Mouse (Mus musculus): ENCODE data around the gene Runx2. TPM values are rescaled to one million over a fixed set of nuclear protein-coding genes. Genes with fewer than 3 reads are reported as not detected.

Runx2 gene
- polyA plus RNA-seq, 1 experiment: 1.7 TPM

- Histone ChIP-seq H3K27me3 (replicated peaks; ENCODE audit: control insufficient read depth, insufficient read depth, low read length) (no peaks in the 10 kb centered on the region), H3K4me3 (ENCODE audit: insufficient read depth, low read depth, low read length) (no peak overlapping the region), H3K4me1 (ENCODE audit: control insufficient read depth, insufficient read depth, low read length) (no peaks in the 10 kb centered on the region), H3K27ac (ENCODE audit: insufficient read depth, low read depth, low read length) (no peak overlapping the region), H3K36me3 (ENCODE audit: control insufficient read depth, insufficient read depth, low read length) (no peaks in the 10 kb centered on the region)
- no peak for DNase-seq
- TF ChIP-seq CTCF (conservative IDR thresholded peaks at IDR 0.05; ENCODE audit: insufficient read depth, insufficient read length, low read depth, low read length): no peak
- TF ChIP-seq POLR2A (IDR thresholded peaks at IDR 0.05; ENCODE audit: low read depth, low read length): no peak
- 88% methylated on average over 6 of the region's 6 CpGs for WGBS
These were observed 187.3 kb downstream of the Runx2 start for GRCm38 (mm10) chr17:44627317-44627716.

- 52% methylated on average over 2 of the region's 2 CpGs for WGBS
- H3K4me1 ChIP-seq (ENCODE audit: control insufficient read depth, insufficient read depth, low read length): no peaks in the 10 kb centered on the region
- no peaks in the 10 kb centered on the region for H3K27me3 ChIP-seq (replicated peaks; ENCODE audit: control insufficient read depth, insufficient read depth, low read length)
- no peak overlapping the region for H3K4me3 ChIP-seq (ENCODE audit: insufficient read depth, low read depth, low read length)
- H3K36me3 ChIP-seq (ENCODE audit: control insufficient read depth, insufficient read depth, low read length): no peaks in the 10 kb centered on the region
- no peak for TF ChIP-seq POLR2A (IDR thresholded peaks at IDR 0.05; ENCODE audit: low read depth, low read length)
- no peak for TF ChIP-seq CTCF (conservative IDR thresholded peaks at IDR 0.05; ENCODE audit: insufficient read depth, insufficient read length, low read depth, low read length)
- no peak overlapping the region for H3K27ac ChIP-seq (ENCODE audit: insufficient read depth, low read depth, low read length)
- DNase-seq: no peak
These were observed 190.9 kb downstream of the Runx2 start for GRCm38 (mm10) chr17:44623707-44624106.

GRCm38 (mm10) chr17:44623271-44623670 is 191.3 kb downstream of the Runx2 start:
- H3K4me3 ChIP-seq (ENCODE audit: insufficient read depth, low read depth, low read length): no peak overlapping the region
- 72% methylated on average over 8 of the region's 8 CpGs for WGBS

GRCm38 (mm10) chr17:44620456-44620855 is 194.1 kb downstream of the Runx2 start:
- Histone ChIP-seq H3K27ac (ENCODE audit: insufficient read depth, low read depth, low read length) (no peak overlapping the region), H3K4me1 (ENCODE audit: control insufficient read depth, insufficient read depth, low read length) (no peaks in the 10 kb centered on the region), H3K36me3 (ENCODE audit: control insufficient read depth, insufficient read depth, low read length) (no peaks in the 10 kb centered on the region), H3K4me3 (ENCODE audit: insufficient read depth, low read depth, low read length) (no peak overlapping the region), H3K27me3 (replicated peaks; ENCODE audit: control insufficient read depth, insufficient read depth, low read length) (no peaks in the 10 kb centered on the region)
- TF ChIP-seq CTCF (conservative IDR thresholded peaks at IDR 0.05; ENCODE audit: insufficient read depth, insufficient read length, low read depth, low read length): no peak
- no peak for TF ChIP-seq POLR2A (IDR thresholded peaks at IDR 0.05; ENCODE audit: low read depth, low read length)
- no peak for DNase-seq
- WGBS: 89% methylated on average over 2 of the region's 2 CpGs

More at GRCm38 (mm10) chr17:44623271-44623670, 191.3 kb downstream of the Runx2 start:
- Histone ChIP-seq H3K27me3 (replicated peaks; ENCODE audit: control insufficient read depth, insufficient read depth, low read length) (no peaks in the 10 kb centered on the region), H3K36me3 (ENCODE audit: control insufficient read depth, insufficient read depth, low read length) (no peaks in the 10 kb centered on the region), H3K4me1 (ENCODE audit: control insufficient read depth, insufficient read depth, low read length) (no peaks in the 10 kb centered on the region), H3K27ac (ENCODE audit: insufficient read depth, low read depth, low read length) (no peak overlapping the region)
- no peak for TF ChIP-seq CTCF (conservative IDR thresholded peaks at IDR 0.05; ENCODE audit: insufficient read depth, insufficient read length, low read depth, low read length)
- no peak for TF ChIP-seq POLR2A (IDR thresholded peaks at IDR 0.05; ENCODE audit: low read depth, low read length)
- DNase-seq: no peak

GRCm38 (mm10) chr17:44618691-44619090 is 195.9 kb downstream of the Runx2 start:
- WGBS: 13% methylated on average over 11 of the region's 11 CpGs
- H3K36me3 ChIP-seq (ENCODE audit: control insufficient read depth, insufficient read depth, low read length): no peaks in the 10 kb centered on the region
- peak; percentile 43 for DNase-seq
- no peak overlapping the region for H3K27ac ChIP-seq (ENCODE audit: insufficient read depth, low read depth, low read length)
- no peaks in the 10 kb centered on the region for H3K4me1 ChIP-seq (ENCODE audit: control insufficient read depth, insufficient read depth, low read length)
- H3K4me3 ChIP-seq (ENCODE audit: insufficient read depth, low read depth, low read length): no peak overlapping the region
- no peaks in the 10 kb centered on the region for H3K27me3 ChIP-seq (replicated peaks; ENCODE audit: control insufficient read depth, insufficient read depth, low read length)
- TF ChIP-seq CTCF (conservative IDR thresholded peaks at IDR 0.05; ENCODE audit: insufficient read depth, insufficient read length, low read depth, low read length) (no peak), POLR2A (IDR thresholded peaks at IDR 0.05; ENCODE audit: low read depth, low read length) (no peak)

GRCm38 (mm10) chr17:44618175-44618574 is 196.4 kb downstream of the Runx2 start:
- no peaks in the 10 kb centered on the region for H3K4me1 ChIP-seq (ENCODE audit: control insufficient read depth, insufficient read depth, low read length)
- peak; percentile 54 for DNase-seq
- no peak overlapping the region for H3K4me3 ChIP-seq (ENCODE audit: insufficient read depth, low read depth, low read length)
- WGBS: 30% methylated on average over 10 of the region's 10 CpGs
- no peaks in the 10 kb centered on the region for H3K36me3 ChIP-seq (ENCODE audit: control insufficient read depth, insufficient read depth, low read length)
- no peak for TF ChIP-seq CTCF (conservative IDR thresholded peaks at IDR 0.05; ENCODE audit: insufficient read depth, insufficient read length, low read depth, low read length)
- no peak for TF ChIP-seq POLR2A (IDR thresholded peaks at IDR 0.05; ENCODE audit: low read depth, low read length)
- H3K27ac ChIP-seq (ENCODE audit: insufficient read depth, low read depth, low read length): no peak overlapping the region
- no peaks in the 10 kb centered on the region for H3K27me3 ChIP-seq (replicated peaks; ENCODE audit: control insufficient read depth, insufficient read depth, low read length)

GRCm38 (mm10) chr17:44617741-44618140 is 196.9 kb downstream of the Runx2 start:
- Histone ChIP-seq H3K4me1 (ENCODE audit: control insufficient read depth, insufficient read depth, low read length) (no peaks in the 10 kb centered on the region), H3K27ac (ENCODE audit: insufficient read depth, low read depth, low read length) (no peak overlapping the region)
- 63% methylated on average over 2 of the region's 2 CpGs for WGBS

More at GRCm38 (mm10) chr17:44617741-44618140, 196.9 kb downstream of the Runx2 start:
- H3K27me3 ChIP-seq (replicated peaks; ENCODE audit: control insufficient read depth, insufficient read depth, low read length): no peaks in the 10 kb centered on the region
- no peaks in the 10 kb centered on the region for H3K36me3 ChIP-seq (ENCODE audit: control insufficient read depth, insufficient read depth, low read length)
- no peak overlapping the region for H3K4me3 ChIP-seq (ENCODE audit: insufficient read depth, low read depth, low read length)
- no peak for TF ChIP-seq POLR2A (IDR thresholded peaks at IDR 0.05; ENCODE audit: low read depth, low read length)
- no peak for TF ChIP-seq CTCF (conservative IDR thresholded peaks at IDR 0.05; ENCODE audit: insufficient read depth, insufficient read length, low read depth, low read length)
- no peak for DNase-seq
